Mouse (Mus musculus) liver, embryonic 15.5 days (tissue): ENCODE data around the gene Srgap2. TPM values are rescaled to one million over a fixed set of nuclear protein-coding genes. Genes with fewer than 3 reads are reported as not detected.

Source experiments
- ATAC-seq: fragments of 200-750 bp; cut with Nextera tagmentation; 2 replicates; pipeline ENCODE4 v1.8.0; 2017; ENCODE audit warnings: moderate number of reproducible peaks, mild to moderate bottlenecking, moderate library complexity; ENCODE audit not compliant: insufficient read depth
- H3K27ac ChIP-seq: fragments of 300-500 bp; sonication (generic); replicated peaks from 2 replicates; pipeline ENCODE4 v1.5.1; 2015; ENCODE audit warnings: mild to moderate bottlenecking, inconsistent platforms
- H3K27me3 ChIP-seq: fragments of 300-500 bp; sonication (generic); 2 replicates; pipeline ENCODE4 v1.6.1; 2015; ENCODE audit warnings: mild to moderate bottlenecking, inconsistent platforms
- H3K36me3 ChIP-seq: fragments of 300-500 bp; sonication (generic); replicated peaks from 2 replicates; pipeline ENCODE4 v1.6.1; 2015; ENCODE audit warnings: moderate library complexity, mild to moderate bottlenecking, inconsistent platforms
- H3K4me1 ChIP-seq: fragments of 300-500 bp; sonication (generic); replicated peaks from 2 replicates; pipeline ENCODE4 v1.6.1; 2015; ENCODE audit warnings: inconsistent platforms
- H3K4me2 ChIP-seq: fragments of 300-500 bp; sonication (generic); 2 replicates; pipeline ENCODE4 v1.6.1; 2015; ENCODE audit warnings: moderate library complexity, mild to moderate bottlenecking, inconsistent platforms
- H3K4me3 ChIP-seq: fragments of 300-500 bp; sonication (generic); replicated peaks from 2 replicates; pipeline ENCODE4 v1.5.1; 2015; ENCODE audit warnings: mild to moderate bottlenecking, inconsistent platforms
- H3K9ac ChIP-seq: fragments of 300-500 bp; sonication (generic); 2 replicates; pipeline ENCODE4 v1.6.1; 2015; ENCODE audit warnings: moderate library complexity, mild to moderate bottlenecking, inconsistent platforms
- H3K9me3 ChIP-seq: fragments of 300-500 bp; sonication (generic); replicated peaks from 2 replicates; pipeline ENCODE4 v1.6.1; 2016; ENCODE audit warnings: inconsistent platforms
- WGBS: fragments of 180-500 bp; shearing (Covaris S2); methylation state at CpG from one replicate; pipeline ENCODE4 v1.1.7; 2015; ENCODE audit warnings: mixed read lengths; ENCODE audit not compliant: insufficient replicate concordance; 5-methylcytosine and 5-hydroxymethylcytosine counted together
- polyA plus RNA-seq: library from polyadenylated mRNA; unstranded; fragments of >200 nt; fragmentation: Nextera tagmentation; extraction: Ambion mirVana; gene quantifications from 2 replicates; pipeline ENCODE4 v1.2.1, GENCODE M21; 2015

Gene Srgap2
- polyA plus RNA-seq, 1 experiment from 2014 or later, result 3.8 TPM

GRCm38 (mm10) chr1:131384406-131384805 lies 142.7 kb downstream of the Srgap2 start:
- H3K4me2 ChIP-seq, result no peak overlapping the region
- WGBS, result 13% methylated on average over 3 of the region's 3 CpGs
- ATAC-seq, result no peak

GRCm38 (mm10) chr1:131382184-131382583 lies 145.0 kb downstream of the Srgap2 start:
- peaks cover 11% of the 10 kb centered on the region; the same call in 1 of the 2 replicates for H3K4me1 ChIP-seq
- H3K4me2 ChIP-seq, result no peak overlapping the region
- ATAC-seq, result no peak
- WGBS, result 69% methylated on average over 2 of the region's 2 CpGs
- H3K9me3 ChIP-seq, result no peaks in the 10 kb centered on the region
- H3K4me3 ChIP-seq, result no peak overlapping the region
- no peaks in the 10 kb centered on the region for H3K27me3 ChIP-seq
- no peak overlapping the region for H3K27ac ChIP-seq
- no peak overlapping the region for H3K9ac ChIP-seq
- no peaks in the 10 kb centered on the region; the same call in 1 of the 2 replicates for H3K36me3 ChIP-seq

More at GRCm38 (mm10) chr1:131384406-131384805, 142.7 kb downstream of the Srgap2 start:
- Histone ChIP-seq H3K4me3 (no peak overlapping the region), H3K9me3 (no peaks in the 10 kb centered on the region), H3K4me1 (peaks cover 8% of the 10 kb centered on the region; the same call in 1 of the 2 replicates), H3K27ac (no peak overlapping the region), H3K36me3 (no peaks in the 10 kb centered on the region), H3K27me3 (no peaks in the 10 kb centered on the region), H3K9ac (no peak overlapping the region)

GRCm38 (mm10) chr1:131380254-131380653 lies 146.9 kb downstream of the Srgap2 start:
- Histone ChIP-seq H3K9ac (no peak overlapping the region), H3K36me3 (no peaks in the 10 kb centered on the region; the same call in 1 of the 2 replicates), H3K4me2 (no peak overlapping the region), H3K9me3 (no peaks in the 10 kb centered on the region), H3K4me3 (no peak overlapping the region), H3K27me3 (no peaks in the 10 kb centered on the region), H3K27ac (no peak overlapping the region), H3K4me1 (peaks cover 11% of the 10 kb centered on the region; the same call in 1 of the 2 replicates)
- WGBS, result 15% methylated on average over 1 of the region's 1 CpGs
- no peak for ATAC-seq

GRCm38 (mm10) chr1:131378914-131379474 lies 148.2 kb downstream of the Srgap2 start:
- H3K9me3 ChIP-seq, result no peaks in the 10 kb centered on the region
- WGBS, result 32% methylated on average over 1 of the region's 1 CpGs
- peaks cover 11% of the 10 kb centered on the region; the same call in 1 of the 2 replicates for H3K4me1 ChIP-seq
- H3K27me3 ChIP-seq, result no peaks in the 10 kb centered on the region
- H3K4me3 ChIP-seq, result no peak overlapping the region
- no peak overlapping the region for H3K4me2 ChIP-seq
- no peak overlapping the region; the same call in 1 of the 2 replicates for H3K27ac ChIP-seq
- H3K9ac ChIP-seq, result no peak overlapping the region
- no peaks in the 10 kb centered on the region; the same call in 1 of the 2 replicates for H3K36me3 ChIP-seq
- no peak for ATAC-seq

GRCm38 (mm10) chr1:131378081-131378913 lies 148.9 kb downstream of the Srgap2 start:
- Histone ChIP-seq H3K4me3 (no peak overlapping the region), H3K4me1 (peaks cover 11% of the 10 kb centered on the region; the same call in 1 of the 2 replicates), H3K27me3 (no peaks in the 10 kb centered on the region), H3K27ac (0 out of 2 replicates have a peak overlapping the region, but pooled peaks have one; percentile 24), H3K9ac (no peak overlapping the region), H3K9me3 (no peaks in the 10 kb centered on the region), H3K36me3 (no peaks in the 10 kb centered on the region; the same call in 1 of the 2 replicates), H3K4me2 (no peak overlapping the region)
- ATAC-seq, result no peak
- WGBS, result 51% methylated on average over 7 of the region's 7 CpGs

GRCm38 (mm10) chr1:131365832-131366231 lies 161.3 kb downstream of the Srgap2 start:
- H3K4me2 ChIP-seq, result no peak overlapping the region
- WGBS, result 56% methylated on average over 1 of the region's 1 CpGs
- H3K4me1 ChIP-seq, result no peaks in the 10 kb centered on the region
- no peaks in the 10 kb centered on the region for H3K9me3 ChIP-seq
- H3K27me3 ChIP-seq, result no peaks in the 10 kb centered on the region
- no peak overlapping the region for H3K9ac ChIP-seq
- H3K4me3 ChIP-seq, result no peak overlapping the region
- no peak for ATAC-seq
- no peaks in the 10 kb centered on the region for H3K36me3 ChIP-seq
- H3K27ac ChIP-seq, result no peak overlapping the region

- 0 out of 2 replicates have a peak, but pooled peaks cover 3% of the 10 kb centered on the region for H3K4me1 ChIP-seq
- no peak overlapping the region for H3K27ac ChIP-seq
- WGBS, result 82% methylated on average over 3 of the region's 3 CpGs
- H3K4me3 ChIP-seq, result no peak overlapping the region
- no peaks in the 10 kb centered on the region for H3K36me3 ChIP-seq
- no peak for ATAC-seq
- no peaks in the 10 kb centered on the region for H3K9me3 ChIP-seq
- no peaks in the 10 kb centered on the region for H3K27me3 ChIP-seq
- no peak overlapping the region for H3K4me2 ChIP-seq
- H3K9ac ChIP-seq, result no peak overlapping the region
Measured at GRCm38 (mm10) chr1:131364432-131364831, 162.7 kb downstream of the Srgap2 start.

GRCm38 (mm10) chr1:131363887-131364286 lies 163.3 kb downstream of the Srgap2 start:
- Histone ChIP-seq H3K9me3 (no peaks in the 10 kb centered on the region), H3K27ac (no peak overlapping the region), H3K4me2 (no peak overlapping the region), H3K4me1 (0 out of 2 replicates have a peak, but pooled peaks cover 3% of the 10 kb centered on the region), H3K4me3 (no peak overlapping the region), H3K9ac (no peak overlapping the region), H3K36me3 (no peaks in the 10 kb centered on the region), H3K27me3 (no peaks in the 10 kb centered on the region)
- no peak for ATAC-seq
- 30% methylated on average over 3 of the region's 3 CpGs for WGBS

- Histone ChIP-seq H3K9me3 (no peaks in the 10 kb centered on the region), H3K27me3 (no peaks in the 10 kb centered on the region), H3K4me3 (no peak overlapping the region), H3K9ac (no peak overlapping the region), H3K4me1 (0 out of 2 replicates have a peak, but pooled peaks cover 7% of the 10 kb centered on the region), H3K36me3 (no peaks in the 10 kb centered on the region), H3K27ac (no peak overlapping the region), H3K4me2 (no peak overlapping the region)
- no peak for ATAC-seq
- WGBS, result 71% methylated on average over 2 of the region's 2 CpGs
Measured at GRCm38 (mm10) chr1:131362089-131362488, 165.1 kb downstream of the Srgap2 start.

- peak; percentile 28; the same call in 1 of the 2 replicates for ATAC-seq
- WGBS, result 55% methylated on average over 3 of the region's 3 CpGs
- peaks cover 3% of the 10 kb centered on the region; the same call in 1 of the 2 replicates for H3K36me3 ChIP-seq
- H3K27me3 ChIP-seq, result no peaks in the 10 kb centered on the region
- 0 out of 2 replicates have a peak, but pooled peaks cover 7% of the 10 kb centered on the region for H3K4me1 ChIP-seq
- H3K27ac ChIP-seq, result no peak overlapping the region
- no peak overlapping the region for H3K4me3 ChIP-seq
- H3K4me2 ChIP-seq, result no peak overlapping the region
- no peaks in the 10 kb centered on the region for H3K9me3 ChIP-seq
- no peak overlapping the region for H3K9ac ChIP-seq
Measured at GRCm38 (mm10) chr1:131360800-131361199, 166.4 kb downstream of the Srgap2 start.

- WGBS, result 38% methylated on average over 1 of the region's 1 CpGs
- 0 out of 2 replicates have a peak, but pooled peaks cover 7% of the 10 kb centered on the region for H3K4me1 ChIP-seq
- no peak overlapping the region for H3K9ac ChIP-seq
- H3K36me3 ChIP-seq, result peaks cover 5% of the 10 kb centered on the region; the same call in 1 of the 2 replicates
- no peak overlapping the region for H3K4me3 ChIP-seq
- no peaks in the 10 kb centered on the region for H3K27me3 ChIP-seq
- no peak overlapping the region for H3K4me2 ChIP-seq
- H3K27ac ChIP-seq, result no peak overlapping the region
- H3K9me3 ChIP-seq, result no peaks in the 10 kb centered on the region
- ATAC-seq, result no peak
Measured at GRCm38 (mm10) chr1:131359609-131360008, 167.5 kb downstream of the Srgap2 start.
